Comparison of ENCODE assay signal across 30 mouse cellular contexts in genomic region chr9:116301602-116302001, GRCm38 (mm10).
"Had no signal": no experiment of that assay in that cellular context is flagged by ENCODE, and none has a peak within 500 bp of the region (broad histone marks: within the 10 kb centered on the region; RNA-seq: fewer than 3 reads in every experiment).

No protein-coding gene starts in this region.

- ATAC-seq: liver, embryonic 12.5 days; liver, postnatal 0 days; lung, postnatal 0 days; midbrain, embryonic 13.5 days; midbrain, embryonic 15.5 days; midbrain, embryonic 16.5 days had no signal

- H3K4me2 ChIP-seq: limb, embryonic 12.5 days; limb, embryonic 15.5 days; liver, embryonic 11.5 days; liver, embryonic 12.5 days; liver, embryonic 13.5 days; liver, embryonic 15.5 days; lung, embryonic 14.5 days; lung, embryonic 15.5 days; midbrain, embryonic 11.5 days; midbrain, embryonic 12.5 days; midbrain, embryonic 13.5 days; midbrain, embryonic 15.5 days had no signal

- H3K9ac ChIP-seq: limb, embryonic 12.5 days; limb, embryonic 15.5 days; liver, embryonic 12.5 days; liver, embryonic 13.5 days; liver, embryonic 14.5 days; liver, embryonic 15.5 days; liver, postnatal 0 days; lung, embryonic 14.5 days; lung, embryonic 15.5 days; midbrain, embryonic 12.5 days; midbrain, embryonic 13.5 days; midbrain, embryonic 15.5 days had no signal

- H3K4me1 ChIP-seq: liver, embryonic 12.5 days; liver, embryonic 13.5 days; liver, embryonic 15.5 days; lung, embryonic 15.5 days; megakaryocyte, embryonic 14.5 days; midbrain, embryonic 10.5 days; midbrain, embryonic 12.5 days; midbrain, embryonic 13.5 days; midbrain, embryonic 15.5 days had no signal

- H3K9me3 ChIP-seq: limb, embryonic 12.5 days; limb, embryonic 15.5 days; liver, embryonic 12.5 days; liver, embryonic 15.5 days; lung, embryonic 15.5 days; midbrain, embryonic 10.5 days; midbrain, embryonic 12.5 days; midbrain, embryonic 13.5 days; midbrain, embryonic 15.5 days had no signal

- H3K27me3 ChIP-seq: limb, embryonic 12.5 days; limb, embryonic 15.5 days; liver, embryonic 12.5 days; liver, embryonic 13.5 days; liver, embryonic 15.5 days; lung, embryonic 15.5 days; megakaryocyte, embryonic 14.5 days; midbrain, embryonic 12.5 days; midbrain, embryonic 13.5 days; midbrain, embryonic 15.5 days had no signal

- DNase-seq: left cerebral cortex, postnatal 4 days; liver; liver, embryonic 13.5 days; liver, postnatal 0 days; lung, adult 18-20 months; lung, adult 2 months; lung, embryonic 14.5 days; lung, postnatal 10 days; lung, postnatal 14 days; lung, postnatal 36 days; lung, postnatal 4 days; midbrain, embryonic 14.5 days had no signal

- H3K36me3 ChIP-seq: limb, embryonic 12.5 days; limb, embryonic 15.5 days; liver, embryonic 12.5 days; liver, embryonic 13.5 days; liver, embryonic 15.5 days; lung, embryonic 15.5 days; midbrain, embryonic 10.5 days; midbrain, embryonic 12.5 days; midbrain, embryonic 13.5 days; midbrain, embryonic 15.5 days had no signal

- H3K4me3 ChIP-seq: left cerebral cortex, adult 2 months; limb, embryonic 12.5 days; limb, embryonic 15.5 days; liver, embryonic 12.5 days; liver, embryonic 13.5 days; liver, embryonic 15.5 days; lung, embryonic 15.5 days; megakaryocyte, embryonic 14.5 days; midbrain, embryonic 10.5 days; midbrain, embryonic 12.5 days; midbrain, embryonic 13.5 days; midbrain, embryonic 15.5 days; myocyte had no signal

- H3K27ac ChIP-seq: left cerebral cortex, adult 2 months; limb, embryonic 12.5 days; limb, embryonic 15.5 days; liver, embryonic 12.5 days; liver, embryonic 13.5 days; liver, embryonic 14.5 days; liver, embryonic 15.5 days; lung, embryonic 15.5 days; macrophage; midbrain, embryonic 10.5 days; midbrain, embryonic 12.5 days; midbrain, embryonic 13.5 days; midbrain, embryonic 15.5 days had no signal
